Mouse (Mus musculus) adrenal gland, postnatal 14 days (tissue): ENCODE data around the gene Mcm7. TPM values are rescaled to one million over a fixed set of nuclear protein-coding genes. Genes with fewer than 3 reads are reported as not detected.
"Not testable (repeated sequence)": the region's sequence is repeated elsewhere in the genome, so short reads cannot be mapped to it uniquely, and the experiment has no call there.

Experiments used
- DNase-seq: peaks from one replicate; pipeline ENCODE4 v3.0.0; 2021; ENCODE audit warnings: mixed read lengths
- long read RNA-seq, 2 experiments: library from polyadenylated mRNA; stranded (forward); transcript quantifications; one replicate each; pipeline ENCODE4 v2.0.0; 2021
- total RNA-seq: library from RNA; stranded (reverse); gene quantifications from 2 replicates; pipeline ENCODE4 v1.2.3, GENCODE M21; 2021

Mcm7 gene
- total RNA-seq = 50.3 and 52.2 TPM in 2 replicates
- long read RNA-seq, experiment 1, transcript Mcm7-201 (15 exons, 2,962 nt) = major isoform, 108 of 142 reads
- long read RNA-seq, experiment 1, partial matches to known transcripts = 11 of 142 reads
- long read RNA-seq, experiment 1, other reads (novel, unspliced or antisense) = 23 of 142 reads
- long read RNA-seq, experiment 2, transcript Mcm7-201 (15 exons, 2,962 nt) = major isoform, 40 of 60 reads
- long read RNA-seq, experiment 2, partial matches to known transcripts = 7 of 60 reads
- long read RNA-seq, experiment 2, other reads (novel, unspliced or antisense) = 12 of 60 reads

- peak; percentile 98 for DNase-seq
Measured at GRCm38 (mm10) chr5:138171695-138172491, at the start of gene Mcm7, which contains the start of gene Ap4m1. TSS of gene Mcm7 (minus strand) at chr5:138172422. TSS of gene Ap4m1 (plus strand) at chr5:138172002.

DNA sequence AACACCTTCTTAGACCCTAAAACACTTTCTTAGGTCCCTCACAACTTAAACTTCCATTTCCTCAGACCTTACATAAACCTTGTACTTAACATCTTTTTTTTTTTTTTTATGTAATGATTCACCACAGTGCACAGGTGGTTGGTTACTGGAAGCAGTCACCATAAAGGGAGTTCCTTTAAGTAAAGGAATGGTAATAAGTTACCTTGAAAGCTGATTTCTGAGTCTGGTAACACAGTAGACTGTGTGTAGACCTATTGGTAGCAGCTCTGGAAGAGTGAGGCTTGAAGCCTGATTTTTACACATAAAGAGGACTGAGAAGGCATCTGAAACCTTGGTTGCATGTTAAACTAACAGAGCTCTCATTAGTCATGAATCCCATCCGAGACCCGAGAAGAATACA is 47.6 kb upstream of the Mcm7 start:
- no peak for DNase-seq

- not testable (repeated sequence) for DNase-seq
Measured at GRCm38 (mm10) chr5:138216632-138217031, 44.4 kb upstream of the Mcm7 start.

DNA sequence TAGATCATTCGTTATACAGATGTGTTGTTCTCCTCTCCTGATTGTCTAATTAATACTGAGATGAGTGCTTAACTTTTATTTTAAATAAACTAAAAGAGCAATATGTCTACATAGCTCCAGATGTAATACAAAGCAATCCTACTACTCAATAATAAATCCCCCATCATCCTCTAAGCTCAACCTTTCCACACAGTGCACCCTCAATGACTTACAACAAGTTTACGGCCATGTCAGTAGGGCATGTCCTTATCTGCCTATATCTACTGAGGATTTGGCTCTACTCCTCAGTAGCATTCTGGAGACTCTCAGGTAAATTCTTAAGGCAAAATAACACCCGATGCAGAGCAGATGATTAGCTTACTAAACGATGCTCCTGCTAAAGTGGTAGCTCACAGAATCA is 35.7 kb upstream of the Mcm7 start:
- no peak for DNase-seq

- peak; percentile 55 for DNase-seq
Measured at GRCm38 (mm10) chr5:138207253-138207652, 35.0 kb upstream of the Mcm7 start.

DNA sequence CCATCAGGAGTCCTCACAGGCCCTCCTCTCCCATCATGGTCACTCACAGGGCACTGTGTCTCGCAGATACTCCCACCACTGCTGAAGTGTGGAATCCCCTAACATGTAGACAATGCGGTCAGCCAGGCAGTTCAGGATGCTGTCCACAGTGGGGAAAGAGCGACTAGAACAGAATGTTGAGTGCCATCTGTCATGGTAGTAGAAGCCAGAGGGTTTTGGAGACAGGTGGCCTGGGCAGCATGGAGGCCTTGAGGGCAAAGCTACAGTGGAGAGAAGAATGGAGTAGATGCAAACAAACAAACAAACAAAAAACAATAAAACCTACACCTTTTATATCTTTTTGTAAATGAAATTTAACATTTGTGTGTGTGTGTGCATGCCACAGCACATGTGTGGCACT is 29.9 kb upstream of the Mcm7 start:
- no peak for DNase-seq

GRCm38 (mm10) chr5:138199576-138199975 is 27.4 kb upstream of the Mcm7 start:
- peak; percentile 54 for DNase-seq

- no peak for DNase-seq
Measured at GRCm38 (mm10) chr5:138195463-138195862, 23.2 kb upstream of the Mcm7 start.

DNA sequence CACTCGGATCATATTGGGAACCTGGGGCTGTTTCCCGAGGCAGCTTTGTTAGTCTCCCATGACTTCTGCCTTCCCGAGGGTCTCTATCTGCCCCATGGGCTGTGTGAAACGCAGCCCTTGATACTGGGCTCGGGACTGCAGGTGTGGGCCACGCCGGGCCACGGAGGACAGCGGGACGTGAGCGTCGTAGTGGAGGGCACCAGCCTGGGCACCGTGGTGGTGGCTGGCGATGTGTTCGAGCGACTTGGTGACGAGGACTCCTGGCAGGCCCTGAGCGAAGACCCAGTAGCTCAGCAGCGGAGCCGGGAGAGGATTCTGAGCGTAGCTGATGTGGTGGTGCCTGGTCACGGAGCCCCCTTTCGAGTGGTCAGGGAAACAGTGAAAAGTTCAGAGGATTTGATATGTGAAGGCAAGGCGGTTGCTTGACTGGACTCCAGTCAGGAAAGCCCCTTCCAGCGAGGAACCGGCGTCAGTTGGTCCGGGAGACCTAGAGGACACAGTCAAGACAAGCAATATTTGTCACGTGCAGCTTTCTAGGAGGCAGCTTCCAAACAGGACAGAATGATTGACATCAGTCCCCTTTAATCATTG is 22.6 kb upstream of the Mcm7 start:
- DNase-seq = peak; percentile 55

DNA sequence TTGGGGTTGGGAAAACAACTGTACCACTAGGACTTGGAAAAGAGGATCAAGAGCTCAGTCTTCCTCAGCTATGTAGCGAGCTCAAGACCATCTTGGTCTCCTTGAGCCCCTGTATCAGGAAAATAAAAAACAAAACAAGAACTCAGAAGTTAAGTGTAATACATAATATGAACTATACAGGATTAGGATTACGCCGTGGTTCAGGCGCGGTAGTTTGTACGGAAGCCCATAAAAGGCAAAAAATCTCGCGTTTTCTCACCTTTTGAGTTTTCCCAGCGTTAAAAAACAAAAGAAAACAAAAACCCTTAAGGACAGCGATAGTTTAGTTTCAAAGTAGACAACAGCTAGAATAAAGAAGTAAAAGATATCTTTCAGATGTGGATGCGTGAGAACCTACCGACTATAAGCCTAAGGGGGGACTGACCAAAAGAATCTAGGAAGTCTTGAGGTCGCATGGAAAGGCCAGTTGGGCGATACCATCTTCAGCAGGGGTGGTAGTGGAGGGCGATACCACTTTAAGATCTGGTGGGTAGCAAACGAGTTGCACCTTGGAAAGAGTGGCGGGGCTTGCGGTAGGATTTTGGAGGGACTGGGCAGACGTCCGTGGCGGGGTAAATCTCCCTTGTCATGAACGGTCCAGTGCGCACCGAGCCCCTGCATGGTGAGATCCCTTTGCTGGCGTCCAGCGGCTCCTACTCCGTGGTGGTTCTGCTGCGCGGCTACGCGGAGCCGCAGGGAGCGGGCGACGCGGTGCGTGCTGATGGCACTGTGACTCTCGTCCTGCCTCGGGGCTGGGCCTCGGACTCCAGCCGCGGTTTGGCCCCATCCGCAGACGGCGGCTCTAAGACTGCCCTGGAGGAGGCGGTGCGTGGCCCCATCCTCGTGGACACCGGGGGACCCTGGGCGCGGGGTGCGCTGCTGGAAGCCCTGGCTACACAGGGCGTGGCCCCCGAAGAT is 21.8 kb upstream of the Mcm7 start, which contains the start of gene Mblac1:
TSS of gene Mblac1 (plus strand) at position 544 of the 957 bp plus-strand sequence.
- peak; percentile 90 for DNase-seq

DNA sequence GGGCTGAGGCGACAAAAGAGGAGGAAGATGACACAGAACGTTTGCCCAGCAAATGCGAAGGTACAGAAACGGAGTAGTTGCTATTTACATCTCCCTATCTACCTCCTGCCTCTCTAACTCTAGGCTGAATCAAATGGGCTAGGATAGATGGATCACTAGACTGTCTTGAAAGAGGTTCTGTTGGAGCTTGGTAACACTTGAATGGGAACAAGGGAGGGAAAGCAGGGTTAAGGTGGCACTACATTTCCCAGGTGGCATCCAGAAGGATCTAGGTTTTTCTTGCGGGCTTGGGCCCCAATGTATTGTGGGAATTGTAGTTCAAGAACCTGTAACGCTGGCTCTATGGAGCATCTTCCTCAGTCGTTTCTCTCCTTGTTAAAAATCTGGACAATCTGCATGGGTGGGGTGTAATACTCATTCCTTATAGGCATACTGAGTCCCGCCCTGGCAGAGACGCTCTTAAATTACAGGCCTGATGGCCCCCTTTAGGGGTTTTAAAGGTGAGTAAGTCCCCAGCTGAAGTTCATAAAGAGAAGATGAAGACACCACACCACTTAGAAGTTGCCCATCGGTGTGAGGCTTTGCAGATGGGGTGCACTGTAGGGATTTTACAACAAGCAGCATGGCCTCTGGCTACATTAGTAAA is 15.6 kb upstream of the Mcm7 start:
- peak; percentile 76 for DNase-seq

- DNase-seq = peak; percentile 88
Measured at GRCm38 (mm10) chr5:138186950-138187638, 14.9 kb upstream of the Mcm7 start, which contains the start of the genes Taf6 and Cnpy4. TSS of gene Taf6 (minus strand) at chr5:138187451. TSS of gene Cnpy4 (plus strand) at chr5:138187485.

GRCm38 (mm10) chr5:138173217-138173616 is 995 bp upstream of the Mcm7 start:
- no peak for DNase-seq

- DNase-seq = peak; percentile 98
Measured at GRCm38 (mm10) chr5:138170936-138171561, 1.2 kb downstream of the Mcm7 start.

- no peak for DNase-seq
Measured at GRCm38 (mm10) chr5:138165594-138165993, 6.6 kb downstream of the Mcm7 start.

DNA sequence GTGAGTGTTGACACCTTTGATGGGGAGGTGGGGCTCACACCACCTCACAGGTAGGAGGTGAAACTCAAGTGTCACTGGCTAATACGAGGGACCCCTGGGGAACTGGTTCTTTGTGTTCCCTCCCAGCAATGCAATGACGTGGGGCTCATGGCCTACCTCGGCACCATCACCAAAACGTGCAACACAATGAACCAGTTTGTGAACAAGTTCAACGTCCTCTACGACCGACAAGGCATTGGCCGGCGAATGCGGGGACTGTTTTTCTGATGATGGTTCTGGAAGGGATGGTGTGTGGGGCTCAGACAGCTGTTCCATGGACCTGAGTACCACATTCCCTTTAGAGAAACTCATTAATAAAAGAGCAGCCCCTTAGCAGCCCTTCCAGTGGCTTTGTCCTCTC is 8.6 kb downstream of the Mcm7 start:
- no peak for DNase-seq

GRCm38 (mm10) chr5:138163046-138163445 is 9.2 kb downstream of the Mcm7 start:
- no peak for DNase-seq

GRCm38 (mm10) chr5:138160842-138161665 is 11.2 kb downstream of the Mcm7 start, which contains the start of gene Cops6:
TSS of gene Cops6 (plus strand) at chr5:138161071.
- DNase-seq = peak; percentile 98

- no peak for DNase-seq
Measured at GRCm38 (mm10) chr5:138160224-138160762, 11.9 kb downstream of the Mcm7 start.
